Mouse (Mus musculus) ES-Bruce4 (cell line): ENCODE measurements around the gene Tgfb1i1. TPM values are rescaled to one million over a fixed set of nuclear protein-coding genes. Genes with fewer than 3 reads are reported as not detected.

ENCODE experiments used
- H3K27ac ChIP-seq: 2 replicates; pipeline ENCODE4 v1.5.1; 2012; ENCODE audit warnings: low read length, inconsistent platforms; ENCODE audit not compliant: insufficient read depth
- H3K27me3 ChIP-seq: 2 replicates; pipeline ENCODE4 v1.6.1; 2012; ENCODE audit warnings: mild to moderate bottlenecking, low read length, inconsistent platforms; ENCODE audit not compliant: control insufficient read depth, poor library complexity, insufficient read depth, severe bottlenecking
- H3K36me3 ChIP-seq: 2 replicates; pipeline ENCODE4 v1.6.1; 2012; ENCODE audit warnings: inconsistent platforms, mild to moderate bottlenecking, low read length, moderate library complexity; ENCODE audit not compliant: control insufficient read depth, poor library complexity, insufficient read depth, severe bottlenecking
- H3K4me1 ChIP-seq: one replicate; pipeline ENCODE4 v1.8.1; 2011; ENCODE audit warnings: low read length; ENCODE audit not compliant: control insufficient read depth, insufficient read depth
- H3K4me3 ChIP-seq: 2 replicates; pipeline ENCODE4 v1.5.1; 2011; ENCODE audit warnings: low read depth, mild to moderate bottlenecking, low read length
- H3K9ac ChIP-seq: 2 replicates; pipeline ENCODE4 v1.6.1; 2012; ENCODE audit warnings: low read depth, mild to moderate bottlenecking, inconsistent platforms; ENCODE audit not compliant: poor library complexity, severe bottlenecking
- H3K9me3 ChIP-seq: replicated peaks from 2 replicates; pipeline ENCODE4 v1.6.1; 2012; ENCODE audit warnings: mild to moderate bottlenecking, low read length, inconsistent platforms; ENCODE audit not compliant: control insufficient read depth, poor library complexity, insufficient read depth, severe bottlenecking
- CTCF ChIP-seq: IDR thresholded peaks from one replicate; pipeline ENCODE4 v1.8.1; 2011; ENCODE audit warnings: low read depth, low read length
- EP300 ChIP-seq: IDR thresholded peaks from 2 replicates; pipeline ENCODE4 v1.6.1; 2011; ENCODE audit warnings: low read depth, low read length; ENCODE audit not compliant: insufficient read depth
- POLR2A ChIP-seq: IDR thresholded peaks from one replicate; pipeline ENCODE4 v1.8.1; 2011; ENCODE audit warnings: low read length; ENCODE audit not compliant: insufficient read depth
- polyA plus RNA-seq: library from polyadenylated mRNA; stranded (reverse); fragments of >200 nt; gene quantifications from 2 replicates; pipeline ENCODE4 v1.2.4, GENCODE M21; 2011; ENCODE audit warnings: low read depth; ENCODE audit not compliant: missing spikeins, insufficient read depth, insufficient read length

Gene Tgfb1i1
- polyA plus RNA-seq, 1 experiment = 6.0 TPM

- no peak overlapping the region for H3K9ac ChIP-seq
- TF ChIP-seq EP300 = no peak
- TF ChIP-seq POLR2A = no peak
- no peak for TF ChIP-seq CTCF
- H3K4me1 ChIP-seq = peaks cover 5% of the 10 kb centered on the region
- H3K9me3 ChIP-seq = no peaks in the 10 kb centered on the region
- no peaks in the 10 kb centered on the region for H3K27me3 ChIP-seq
- no peak overlapping the region for H3K4me3 ChIP-seq
- H3K36me3 ChIP-seq = no peaks in the 10 kb centered on the region
- no peak overlapping the region for H3K27ac ChIP-seq
Measured at GRCm38 (mm10) chr7:128235481-128235880, 11.1 kb upstream of the Tgfb1i1 start.

GRCm38 (mm10) chr7:128236426-128236825 is 10.2 kb upstream of the Tgfb1i1 start:
- TF ChIP-seq POLR2A (no peak), CTCF (no peak), EP300 (no peak)
- Histone ChIP-seq H3K27ac (no peak overlapping the region), H3K9ac (peak overlapping the region; percentile 83), H3K9me3 (no peaks in the 10 kb centered on the region), H3K27me3 (no peaks in the 10 kb centered on the region), H3K4me1 (peaks cover 5% of the 10 kb centered on the region), H3K4me3 (peak overlapping the region; percentile 83), H3K36me3 (no peaks in the 10 kb centered on the region)

- Histone ChIP-seq H3K36me3 (no peaks in the 10 kb centered on the region), H3K27me3 (no peaks in the 10 kb centered on the region), H3K4me1 (peaks cover 5% of the 10 kb centered on the region), H3K27ac (peak within 1 kb of the TSS; percentile 70), H3K4me3 (peak within 1 kb of the TSS; percentile 83), H3K9ac (peak within 1 kb of the TSS; percentile 83), H3K9me3 (no peaks in the 10 kb centered on the region)
- TF ChIP-seq CTCF (peak; percentile 59), POLR2A (no peak), EP300 (no peak)
Measured at GRCm38 (mm10) chr7:128236856-128237592, 9.6 kb upstream of the Tgfb1i1 start, which contains the start of gene Armc5. Gene Armc5, plus strand, starts transcription at chr7:128237342.

- Histone ChIP-seq H3K27ac (peak overlapping the region; percentile 70), H3K36me3 (no peaks in the 10 kb centered on the region), H3K9me3 (no peaks in the 10 kb centered on the region), H3K27me3 (no peaks in the 10 kb centered on the region), H3K9ac (peak overlapping the region; percentile 83), H3K4me3 (peak overlapping the region; percentile 83), H3K4me1 (peaks cover 5% of the 10 kb centered on the region)
- TF ChIP-seq CTCF (no peak), EP300 (no peak), POLR2A (no peak)
Measured at GRCm38 (mm10) chr7:128237593-128237926, 9.1 kb upstream of the Tgfb1i1 start.

GRCm38 (mm10) chr7:128237927-128238778 is 8.5 kb upstream of the Tgfb1i1 start, which contains the start of gene 9130023H24Rik:
Gene 9130023H24Rik, minus strand, starts transcription at chr7:128238031.
- H3K4me1 ChIP-seq = peaks cover 5% of the 10 kb centered on the region
- H3K9ac ChIP-seq = peak within 1 kb of the TSS; percentile 83
- no peaks in the 10 kb centered on the region for H3K9me3 ChIP-seq
- TF ChIP-seq POLR2A (peak; percentile 63), CTCF (no peak), EP300 (0 out of 2 replicates have a peak, but pooled peaks have one; percentile 17)
- H3K27ac ChIP-seq = peak within 1 kb of the TSS; percentile 78
- H3K4me3 ChIP-seq = peak within 1 kb of the TSS; percentile 83
- no peaks in the 10 kb centered on the region for H3K27me3 ChIP-seq
- H3K36me3 ChIP-seq = no peaks in the 10 kb centered on the region

- peaks cover 5% of the 10 kb centered on the region for H3K4me1 ChIP-seq
- TF ChIP-seq POLR2A (no peak), CTCF (peak; percentile 4), EP300 (no peak)
- H3K9me3 ChIP-seq = no peaks in the 10 kb centered on the region
- H3K4me3 ChIP-seq = no peak overlapping the region
- H3K9ac ChIP-seq = peak overlapping the region; percentile 54
- no peaks in the 10 kb centered on the region for H3K36me3 ChIP-seq
- peak overlapping the region; percentile 78; the same call in 1 of the 2 replicates for H3K27ac ChIP-seq
- no peaks in the 10 kb centered on the region for H3K27me3 ChIP-seq
Measured at GRCm38 (mm10) chr7:128238991-128239390, 7.6 kb upstream of the Tgfb1i1 start.
